ENCODE assay signal across 9 mouse cellular contexts in genomic region chr11:103003210-103003609, GRCm38 (mm10). TPM values are rescaled to one million over a fixed set of nuclear protein-coding genes. Genes with fewer than 3 reads are reported as not detected.
A peak's percentile ranks its signal among the peaks of the same experiment; 100 is the strongest.
DNase-seq lines count a peak whose midpoint lies in the region; ATAC-seq and TF ChIP-seq lines count a peak whose summit lies in the region.
"Had no signal": no experiment of that assay in that cellular context is flagged by ENCODE, and none has a peak within 500 bp of the region (broad histone marks: within the 10 kb centered on the region; RNA-seq: fewer than 3 reads in every experiment).

No protein-coding gene starts in this region.

- H3K9me3 ChIP-seq in hindbrain, embryonic 12.5 days (replicated peaks), result no peaks in the 10 kb centered on the region
- no peaks in the 10 kb centered on the region for H3K9me3 ChIP-seq in hindbrain, embryonic 11.5 days (ENCODE audit: control insufficient read depth, low read length)
- no peaks in the 10 kb centered on the region for H3K9me3 ChIP-seq in forebrain, embryonic 14.5 days (replicated peaks; ENCODE audit: control insufficient read depth, low read length)
- no peaks in the 10 kb centered on the region for H3K9me3 ChIP-seq in heart, embryonic 16.5 days (replicated peaks; ENCODE audit: control insufficient read depth, low read length)
- H3K9me3 ChIP-seq: liver, embryonic 13.5 days had no signal

- no peak for TF ChIP-seq CTCF in layer of hippocampus, adult 2 months (conservative IDR thresholded peaks at IDR 0.05)

- peaks cover 30% of the 10 kb centered on the region for H3K4me1 ChIP-seq in hindbrain, embryonic 12.5 days
- no peaks in the 10 kb centered on the region for H3K4me1 ChIP-seq in hindbrain, embryonic 11.5 days (replicated peaks; ENCODE audit: control insufficient read depth, insufficient read depth, low read length)
- no peaks in the 10 kb centered on the region for H3K4me1 ChIP-seq in forebrain, embryonic 14.5 days (ENCODE audit: control insufficient read depth, insufficient read depth, low read length)
- H3K4me1 ChIP-seq in heart, embryonic 16.5 days (ENCODE audit: control insufficient read depth, insufficient read depth, low read length), result peaks cover 27% of the 10 kb centered on the region

- no peak for ATAC-seq in hindbrain, embryonic 12.5 days (ENCODE audit: low FRiP score)
- ATAC-seq in hindbrain, embryonic 11.5 days (ENCODE audit: low FRiP score), result no peak
- no peak for ATAC-seq in forebrain, embryonic 14.5 days
- ATAC-seq in heart, embryonic 16.5 days (replicated peaks; ENCODE audit: extremely low read depth, insufficient read depth, low FRiP score), result 0 out of 2 replicates have a peak, but pooled peaks have one; percentile 38

- no peak overlapping the region for H3K9ac ChIP-seq in hindbrain, embryonic 12.5 days
- no peak overlapping the region for H3K9ac ChIP-seq in hindbrain, embryonic 11.5 days (ENCODE audit: low read depth, low read length)
- H3K9ac ChIP-seq in forebrain, embryonic 14.5 days (ENCODE audit: low read length), result no peak overlapping the region
- no peak overlapping the region for H3K9ac ChIP-seq in heart, embryonic 16.5 days (ENCODE audit: low read length)
- H3K9ac ChIP-seq: liver, embryonic 13.5 days had no signal

- peak overlapping the region; percentile 30 for H3K27ac ChIP-seq in hindbrain, embryonic 12.5 days
- H3K27ac ChIP-seq in hindbrain, embryonic 11.5 days (ENCODE audit: low read depth, low read length), result no peak overlapping the region
- peak overlapping the region; percentile 2; the same call in 1 of the 2 replicates for H3K27ac ChIP-seq in forebrain, embryonic 14.5 days (ENCODE audit: low read depth, low read length)
- peak overlapping the region; percentile 61; the same call in 1 of the 2 replicates for H3K27ac ChIP-seq in heart, embryonic 16.5 days (ENCODE audit: low read length)
- peak overlapping the region; percentile 82 for H3K27ac ChIP-seq in layer of hippocampus, adult 2 months
- H3K27ac ChIP-seq: liver, embryonic 13.5 days had no signal

- 59% methylated on average over 5 of the region's 5 CpGs for WGBS in hindbrain, embryonic 12.5 days
- WGBS in hindbrain, embryonic 11.5 days, result 67% methylated on average over 5 of the region's 5 CpGs
- 48% methylated on average over 5 of the region's 5 CpGs for WGBS in forebrain, embryonic 14.5 days
- WGBS in heart, embryonic 16.5 days, result 48% methylated on average over 5 of the region's 5 CpGs

- DNase-seq in hindbrain, embryonic 11.5 days (ENCODE audit: low spot score), result no peak
- peak; percentile 56 for DNase-seq in forebrain, embryonic 14.5 days (ENCODE audit: low spot score)
- peak; percentile 63 to 82 for DNase-seq in layer of hippocampus, adult 2 months (ENCODE audit: low spot score in 2 of 2)
- peak; percentile 92 for DNase-seq in lung, postnatal 36 days
- peak; percentile 68 for DNase-seq in urinary bladder, postnatal 25 days (ENCODE audit: low spot score)
- DNase-seq in thymus, postnatal 10 days (ENCODE audit: low spot score in 2 of 2), result no peak
- DNase-seq: liver, embryonic 13.5 days had no signal

- H3K4me3 ChIP-seq in hindbrain, embryonic 12.5 days, result no peak overlapping the region
- H3K4me3 ChIP-seq in hindbrain, embryonic 11.5 days (ENCODE audit: low read depth, low read length), result no peak overlapping the region
- H3K4me3 ChIP-seq in forebrain, embryonic 14.5 days (ENCODE audit: low read depth, low read length), result no peak overlapping the region
- H3K4me3 ChIP-seq in heart, embryonic 16.5 days (ENCODE audit: low read length), result no peak overlapping the region
- no peak overlapping the region for H3K4me3 ChIP-seq in layer of hippocampus, adult 2 months
- H3K4me3 ChIP-seq: liver, embryonic 13.5 days had no signal

- H3K4me2 ChIP-seq in hindbrain, embryonic 12.5 days (replicated peaks), result no peak overlapping the region
- no peak overlapping the region for H3K4me2 ChIP-seq in hindbrain, embryonic 11.5 days (replicated peaks; ENCODE audit: low read depth, low read length)
- H3K4me2 ChIP-seq in forebrain, embryonic 14.5 days (ENCODE audit: low read length), result no peak overlapping the region
- H3K4me2 ChIP-seq in heart, embryonic 16.5 days (ENCODE audit: low read depth, low read length), result no peak overlapping the region
- H3K4me2 ChIP-seq: liver, embryonic 13.5 days had no signal

- no peaks in the 10 kb centered on the region for H3K27me3 ChIP-seq in hindbrain, embryonic 12.5 days
- H3K27me3 ChIP-seq in hindbrain, embryonic 11.5 days (ENCODE audit: control insufficient read depth, insufficient read depth, low read length), result no peaks in the 10 kb centered on the region
- no peaks in the 10 kb centered on the region for H3K27me3 ChIP-seq in forebrain, embryonic 14.5 days (replicated peaks; ENCODE audit: control insufficient read depth, insufficient read depth, low read length)
- no peaks in the 10 kb centered on the region for H3K27me3 ChIP-seq in heart, embryonic 16.5 days (ENCODE audit: control insufficient read depth, insufficient read depth, low read length)
- H3K27me3 ChIP-seq: liver, embryonic 13.5 days had no signal

- peaks cover 31% of the 10 kb centered on the region for H3K36me3 ChIP-seq in hindbrain, embryonic 12.5 days
- H3K36me3 ChIP-seq in hindbrain, embryonic 11.5 days (ENCODE audit: control insufficient read depth, insufficient read depth, low read length), result peaks cover 2% of the 10 kb centered on the region; the same call in 1 of the 2 replicates
- peaks cover 39% of the 10 kb centered on the region for H3K36me3 ChIP-seq in forebrain, embryonic 14.5 days (ENCODE audit: control insufficient read depth, insufficient read depth, low read length)
- no peaks in the 10 kb centered on the region; the same call in none of the 2 replicates for H3K36me3 ChIP-seq in heart, embryonic 16.5 days (ENCODE audit: control insufficient read depth, insufficient read depth)

RNA-seq across cellular contexts. Expression of gene Nmt1, which starts 24.8 kb away (rescaled TPM):
- 38.6 and 40.3 TPM in 2 replicates for polyA plus RNA-seq in hindbrain, embryonic 12.5 days (2016; fragmentation: Nextera tagmentation; extraction: Ambion mirVana)
- polyA plus RNA-seq in hindbrain, embryonic 11.5 days (2014; fragmentation: Nextera tagmentation; extraction: Ambion mirVana), result 41.0 and 51.1 TPM in 2 replicates
- 37.0 and 43.8 TPM in 2 replicates for polyA plus RNA-seq in forebrain, embryonic 14.5 days (2014; fragmentation: Nextera tagmentation; extraction: Ambion mirVana)
- 39.1 and 41.7 TPM in 2 replicates for polyA plus RNA-seq in heart, embryonic 16.5 days (2015; fragmentation: Nextera tagmentation; extraction: Ambion mirVana)
- 100 to 1,000 TPM; 169 to 173 TPM for total RNA-seq in layer of hippocampus, adult 2 months (2021)

RNA-seq across cellular contexts. Expression of gene Dcakd, which starts 24.9 kb away (rescaled TPM):
- polyA plus RNA-seq in hindbrain, embryonic 12.5 days (2016; fragmentation: Nextera tagmentation; extraction: Ambion mirVana), result 160 and 161 TPM in 2 replicates
- 228 and 229 TPM in 2 replicates for polyA plus RNA-seq in hindbrain, embryonic 11.5 days (2014; fragmentation: Nextera tagmentation; extraction: Ambion mirVana)
- polyA plus RNA-seq in forebrain, embryonic 14.5 days (2014; fragmentation: Nextera tagmentation; extraction: Ambion mirVana), result 207 and 220 TPM in 2 replicates
- 66.9 and 77.5 TPM in 2 replicates for polyA plus RNA-seq in heart, embryonic 16.5 days (2015; fragmentation: Nextera tagmentation; extraction: Ambion mirVana)
- total RNA-seq in layer of hippocampus, adult 2 months (2021), result 10 to 100 TPM; 77.1 to 80.3 TPM

RNA-seq across cellular contexts. Expression of gene C1ql1, which starts 56.7 kb away (rescaled TPM):
- 11.7 and 13.2 TPM in 2 replicates for polyA plus RNA-seq in hindbrain, embryonic 12.5 days (2016; fragmentation: Nextera tagmentation; extraction: Ambion mirVana)
- polyA plus RNA-seq in hindbrain, embryonic 11.5 days (2014; fragmentation: Nextera tagmentation; extraction: Ambion mirVana), result 10.5 and 11.0 TPM in 2 replicates
- 1.9 and 2.5 TPM in 2 replicates for polyA plus RNA-seq in forebrain, embryonic 14.5 days (2014; fragmentation: Nextera tagmentation; extraction: Ambion mirVana)
- polyA plus RNA-seq in heart, embryonic 16.5 days (2015; fragmentation: Nextera tagmentation; extraction: Ambion mirVana), result 0.32 and 0.39 TPM in 2 replicates
- total RNA-seq in layer of hippocampus, adult 2 months (2021), result 10 to 100 TPM; 17.5 to 18.5 TPM

Comparison
In these comparisons a context has a peak if more than half of its experiments do, and no peak if none do; other contexts are left out.
1. DNase-seq: peak in forebrain, embryonic 14.5 days (single experiment), layer of hippocampus, adult 2 months (2 of 2), lung, postnatal 36 days (single experiment) and urinary bladder, postnatal 25 days (single experiment); none in hindbrain, embryonic 11.5 days (single experiment) and thymus, postnatal 10 days (0 of 2).